Mouse (Mus musculus) heart, embryonic 12.5 days (tissue): Measurements from ENCODE around the gene Raver1. TPM values are rescaled to one million over a fixed set of nuclear protein-coding genes. Genes with fewer than 3 reads are reported as not detected.

Experiments
- ATAC-seq: fragments of 200-750 bp; cut with Nextera tagmentation; 2 replicates; pipeline ENCODE4 v1.8.0; 2017; ENCODE audit warnings: moderate TSS enrichment, moderate library complexity; ENCODE audit not compliant: insufficient number of reproducible peaks, low FRiP score
- H3K27ac ChIP-seq: fragments of 300-500 bp; sonication (generic); 2 replicates; pipeline ENCODE4 v1.5.1; 2016; ENCODE audit warnings: mild to moderate bottlenecking, moderate library complexity; ENCODE audit not compliant: poor library complexity, severe bottlenecking
- H3K27me3 ChIP-seq: fragments of 300-500 bp; sonication (generic); replicated peaks from 2 replicates; pipeline ENCODE4 v1.6.1; 2016; ENCODE audit warnings: mild to moderate bottlenecking, moderate library complexity
- H3K36me3 ChIP-seq: fragments of 300-500 bp; sonication (generic); 2 replicates; pipeline ENCODE4 v1.6.1; 2016; ENCODE audit warnings: mild to moderate bottlenecking, moderate library complexity
- H3K4me1 ChIP-seq: fragments of 300-500 bp; sonication (generic); replicated peaks from 2 replicates; pipeline ENCODE4 v1.6.1; 2016; ENCODE audit warnings: mild to moderate bottlenecking
- H3K4me2 ChIP-seq: fragments of 300-500 bp; sonication (generic); 2 replicates; pipeline ENCODE4 v1.6.1; 2016; ENCODE audit warnings: mild to moderate bottlenecking, moderate library complexity
- H3K4me3 ChIP-seq: fragments of 300-500 bp; sonication (generic); 2 replicates; pipeline ENCODE4 v1.5.1; 2016; ENCODE audit warnings: mild to moderate bottlenecking
- H3K9ac ChIP-seq: fragments of 300-500 bp; sonication (generic); 2 replicates; pipeline ENCODE4 v1.6.1; 2016; ENCODE audit warnings: mild to moderate bottlenecking, moderate library complexity
- H3K9me3 ChIP-seq: fragments of 300-500 bp; sonication (generic); replicated peaks from 2 replicates; pipeline ENCODE4 v1.6.1; 2016; ENCODE audit warnings: mild to moderate bottlenecking, moderate library complexity
- WGBS: fragments of 180-500 bp; shearing (Covaris S2); methylation state at CpG from one replicate; pipeline ENCODE4 v1.1.7; 2016; 5-methylcytosine and 5-hydroxymethylcytosine counted together
- polyA plus RNA-seq: library from polyadenylated mRNA; unstranded; fragments of >200 nt; fragmentation: Nextera tagmentation; extraction: Ambion mirVana; gene quantifications from 2 replicates; pipeline ENCODE4 v1.2.1, GENCODE M21; 2016

The Raver1 gene
- polyA plus RNA-seq, result 62.9 and 67.7 TPM in 2 replicates

DNA sequence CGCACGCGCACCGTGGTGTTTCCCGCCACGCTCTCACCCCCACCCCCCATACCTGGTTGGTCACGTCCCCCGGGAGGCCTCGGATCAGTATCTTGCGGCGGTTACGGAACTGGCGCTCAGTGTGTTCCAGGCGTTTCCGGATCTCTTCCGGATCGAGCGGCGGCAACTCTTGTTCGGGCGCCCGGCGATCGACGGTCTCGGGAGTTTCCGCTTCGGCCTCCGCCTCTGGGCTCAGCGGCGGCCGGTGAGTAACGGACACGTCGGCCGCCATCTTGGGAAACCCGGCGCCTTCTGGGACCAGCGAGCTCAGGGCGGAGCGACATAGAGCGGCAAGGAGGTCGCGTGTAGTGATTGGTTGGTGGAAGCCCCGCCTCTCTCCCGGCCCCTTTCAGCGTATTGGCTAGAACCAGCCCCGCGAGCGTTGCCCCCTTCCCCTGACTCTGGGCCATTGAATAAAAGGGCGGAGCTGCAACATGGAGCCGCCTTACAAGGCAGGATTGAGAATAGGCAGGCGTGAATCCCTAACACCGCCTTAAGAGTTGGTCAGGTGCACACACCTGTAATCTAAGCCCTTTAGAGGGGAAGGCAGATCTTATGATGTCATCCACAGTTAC, at the start of gene Raver1, which contains the start of gene Gm38431:
Gene Raver1, minus strand, starts transcription at position 302 of the 614 bp plus-strand sequence.
Gene Gm38431, minus strand, starts transcription at position 291 of the 614 bp plus-strand sequence.
- Histone ChIP-seq H3K9ac (peak within 1 kb of the TSS; percentile 84), H3K36me3 (peaks cover 36% of the 10 kb centered on the region), H3K4me2 (peak within 1 kb of the TSS; percentile 97), H3K4me1 (peaks cover 29% of the 10 kb centered on the region), H3K27ac (peak within 1 kb of the TSS; percentile 81), H3K4me3 (peak within 1 kb of the TSS; percentile 76), H3K9me3 (no peaks in the 10 kb centered on the region), H3K27me3 (no peaks in the 10 kb centered on the region)
- under 1% methylated on average over 54 of the region's 54 CpGs for WGBS
- ATAC-seq, result peak; percentile 98

DNA sequence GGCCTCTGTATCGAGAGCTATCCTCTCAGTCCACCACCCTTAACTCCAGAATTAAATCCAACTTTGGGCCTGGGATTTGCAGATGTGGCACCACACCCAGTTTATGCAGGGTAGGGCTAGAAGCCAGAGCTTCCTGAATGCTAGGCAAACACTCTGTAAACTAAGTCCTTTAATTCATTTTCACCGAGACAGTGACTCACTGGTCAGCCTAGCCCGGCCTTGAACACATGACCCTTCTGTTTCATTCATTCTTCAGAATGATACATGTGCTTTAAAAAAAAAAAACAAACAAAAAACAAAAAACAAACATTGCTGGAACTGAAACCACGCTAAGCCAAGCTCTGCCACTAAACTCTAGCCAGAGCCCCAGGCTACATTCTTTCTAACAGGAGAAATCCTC, 46.6 kb upstream of the Raver1 start:
- H3K4me1 ChIP-seq, result peaks cover 24% of the 10 kb centered on the region
- no peak overlapping the region for H3K27ac ChIP-seq
- no peak for ATAC-seq
- no peak overlapping the region for H3K4me2 ChIP-seq
- 70% methylated on average over 4 of the region's 4 CpGs for WGBS
- no peaks in the 10 kb centered on the region for H3K27me3 ChIP-seq
- H3K9ac ChIP-seq, result no peak overlapping the region
- H3K36me3 ChIP-seq, result peaks cover 62% of the 10 kb centered on the region
- no peaks in the 10 kb centered on the region for H3K9me3 ChIP-seq
- no peak overlapping the region for H3K4me3 ChIP-seq

GRCm38 (mm10) chr9:21137229-21137628, 45.4 kb upstream of the Raver1 start:
- peaks cover 51% of the 10 kb centered on the region for H3K36me3 ChIP-seq
- no peaks in the 10 kb centered on the region for H3K27me3 ChIP-seq
- H3K27ac ChIP-seq, result no peak overlapping the region
- H3K4me1 ChIP-seq, result peaks cover 24% of the 10 kb centered on the region
- 38% methylated on average over 3 of the region's 3 CpGs for WGBS
- no peak overlapping the region for H3K9ac ChIP-seq
- H3K4me3 ChIP-seq, result no peak overlapping the region
- no peaks in the 10 kb centered on the region for H3K9me3 ChIP-seq
- H3K4me2 ChIP-seq, result no peak overlapping the region
- no peak for ATAC-seq

DNA sequence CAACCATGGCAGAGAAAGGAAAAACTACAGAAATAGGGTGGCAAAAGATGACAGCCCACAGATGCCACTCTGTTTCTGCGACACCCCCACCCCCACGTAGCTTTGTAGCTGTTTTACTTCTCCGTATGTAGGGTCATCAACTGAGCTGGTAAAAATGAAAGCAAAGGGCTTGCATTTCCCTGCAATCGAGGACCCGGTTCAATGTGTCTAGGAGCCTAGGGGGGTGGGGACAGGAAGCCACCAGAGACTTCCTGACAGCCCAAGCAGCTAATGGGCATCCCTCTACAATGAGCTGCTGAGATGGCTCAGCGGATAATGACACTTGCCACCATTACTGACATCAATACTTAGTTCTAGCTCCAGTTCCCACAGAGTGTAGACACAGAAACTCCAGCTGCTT, 44.6 kb upstream of the Raver1 start:
- Histone ChIP-seq H3K4me3 (no peak overlapping the region), H3K9ac (no peak overlapping the region), H3K9me3 (no peaks in the 10 kb centered on the region), H3K4me1 (peaks cover 24% of the 10 kb centered on the region), H3K27me3 (no peaks in the 10 kb centered on the region), H3K4me2 (no peak overlapping the region), H3K36me3 (peaks cover 42% of the 10 kb centered on the region), H3K27ac (no peak overlapping the region)
- 68% methylated on average over 6 of the region's 6 CpGs for WGBS
- no peak for ATAC-seq

DNA sequence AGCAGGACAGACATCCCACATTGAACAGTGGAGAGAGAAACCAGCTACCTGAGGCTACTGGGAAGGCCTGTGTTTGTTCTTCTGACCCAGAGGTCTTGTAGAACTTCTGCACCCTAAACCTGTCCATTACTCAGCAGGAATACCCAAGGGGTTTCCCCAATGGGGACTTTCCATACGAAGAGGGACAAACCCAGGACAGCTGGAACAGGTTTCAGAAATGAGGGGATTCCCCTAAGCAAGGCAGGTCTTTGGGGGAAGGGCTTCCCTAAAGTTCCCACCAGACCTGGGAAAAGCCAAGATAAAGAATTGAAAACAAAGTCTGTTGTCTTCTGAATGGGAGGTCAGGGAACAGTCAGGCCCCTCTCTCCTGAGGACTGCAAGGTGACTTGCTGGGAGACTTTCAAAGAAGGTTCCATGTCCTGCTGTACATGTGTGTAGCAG, 44.2 kb upstream of the Raver1 start:
- 77% methylated on average over 1 of the region's 1 CpGs for WGBS
- no peak overlapping the region for H3K4me3 ChIP-seq
- peaks cover 38% of the 10 kb centered on the region for H3K36me3 ChIP-seq
- 0 out of 2 replicates have a peak overlapping the region, but pooled peaks have one; percentile 46 for H3K9ac ChIP-seq
- no peak for ATAC-seq
- no peaks in the 10 kb centered on the region for H3K9me3 ChIP-seq
- H3K27me3 ChIP-seq, result no peaks in the 10 kb centered on the region
- H3K27ac ChIP-seq, result no peak overlapping the region
- H3K4me1 ChIP-seq, result peaks cover 24% of the 10 kb centered on the region
- H3K4me2 ChIP-seq, result no peak overlapping the region

DNA sequence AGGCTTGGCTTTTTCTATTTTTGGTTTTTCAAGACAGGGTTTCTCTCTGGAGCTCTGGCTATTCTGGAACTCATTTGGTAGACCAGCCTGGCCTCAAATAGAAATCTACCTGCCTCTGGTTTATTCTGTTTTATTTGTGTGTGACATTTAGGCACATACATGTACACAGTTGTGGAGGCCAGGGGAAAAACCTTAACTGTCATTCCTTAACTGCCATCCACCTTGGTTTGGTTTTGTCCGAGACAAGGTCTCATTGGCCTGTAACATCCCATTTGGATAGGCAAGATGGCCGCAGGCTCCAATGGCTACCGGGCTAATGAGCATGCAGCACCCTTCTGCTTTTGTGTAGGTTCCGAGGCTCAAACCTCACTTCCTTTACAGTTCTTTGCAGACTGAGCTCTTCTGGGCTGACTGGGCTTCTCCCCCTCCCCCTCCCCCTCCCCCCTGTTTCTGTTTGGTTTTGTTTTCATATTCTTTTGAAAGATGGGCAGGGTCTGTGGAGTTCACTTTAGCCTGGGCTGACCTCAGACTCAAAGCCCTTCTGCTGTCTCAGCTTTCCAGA, 43.6 kb upstream of the Raver1 start:
- peaks cover 27% of the 10 kb centered on the region for H3K4me1 ChIP-seq
- H3K4me3 ChIP-seq, result no peak overlapping the region
- WGBS, result 71% methylated on average over 4 of the region's 4 CpGs
- no peak overlapping the region for H3K9ac ChIP-seq
- no peak overlapping the region; the same call in 1 of the 2 replicates for H3K27ac ChIP-seq
- no peaks in the 10 kb centered on the region for H3K27me3 ChIP-seq
- no peaks in the 10 kb centered on the region for H3K9me3 ChIP-seq
- no peak overlapping the region for H3K4me2 ChIP-seq
- ATAC-seq, result no peak
- peaks cover 32% of the 10 kb centered on the region for H3K36me3 ChIP-seq

- Histone ChIP-seq H3K4me3 (no peak overlapping the region), H3K27ac (no peak overlapping the region), H3K9ac (no peak overlapping the region), H3K4me2 (no peak overlapping the region), H3K4me1 (peaks cover 31% of the 10 kb centered on the region), H3K9me3 (no peaks in the 10 kb centered on the region), H3K27me3 (no peaks in the 10 kb centered on the region), H3K36me3 (peaks cover 26% of the 10 kb centered on the region)
- no peak for ATAC-seq
- WGBS, result 65% methylated on average over 9 of the region's 9 CpGs
Measured at GRCm38 (mm10) chr9:21134595-21135328, 43.0 kb upstream of the Raver1 start.

- peaks cover 31% of the 10 kb centered on the region for H3K4me1 ChIP-seq
- no peak overlapping the region for H3K4me2 ChIP-seq
- peaks cover 12% of the 10 kb centered on the region for H3K36me3 ChIP-seq
- no peak for ATAC-seq
- H3K9ac ChIP-seq, result no peak overlapping the region
- no peak overlapping the region for H3K4me3 ChIP-seq
- WGBS, result 67% methylated on average over 9 of the region's 9 CpGs
- H3K9me3 ChIP-seq, result no peaks in the 10 kb centered on the region
- H3K27ac ChIP-seq, result no peak overlapping the region
- H3K27me3 ChIP-seq, result no peaks in the 10 kb centered on the region
Measured at GRCm38 (mm10) chr9:21133064-21133707, 41.4 kb upstream of the Raver1 start.

DNA sequence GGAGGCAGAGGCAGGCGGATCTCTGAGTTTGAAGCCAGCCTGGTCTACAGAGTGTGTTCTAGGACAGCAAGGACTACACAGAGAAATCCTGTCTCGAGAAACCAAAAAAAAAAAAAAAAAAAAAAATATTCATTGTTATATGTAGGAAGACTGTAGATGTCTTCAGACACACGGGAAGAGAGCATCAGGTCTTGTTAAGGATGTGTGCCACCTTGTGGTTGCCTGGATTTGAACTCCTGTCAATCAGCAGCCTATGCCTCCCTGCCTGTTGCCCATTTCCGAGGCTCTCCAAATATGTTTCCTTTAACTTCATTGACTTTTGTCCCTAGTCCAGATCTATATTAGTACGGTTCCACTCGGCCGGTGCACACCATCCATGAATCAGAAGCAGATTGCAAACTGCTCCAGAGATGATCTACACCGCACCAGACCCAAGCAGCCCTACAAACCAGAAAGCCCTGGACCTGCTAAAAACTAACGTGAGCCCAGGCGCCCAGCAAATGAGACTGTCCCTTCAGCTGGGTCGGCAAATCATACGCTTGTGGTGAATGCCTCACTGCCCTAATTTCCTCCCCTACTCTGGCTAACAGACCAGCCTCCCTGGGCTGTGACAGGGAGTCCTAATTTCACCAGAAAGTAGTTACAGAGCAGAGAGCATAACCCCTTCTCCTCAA, 40.4 kb upstream of the Raver1 start:
- no peak for ATAC-seq
- 79% methylated on average over 12 of the region's 12 CpGs for WGBS

GRCm38 (mm10) chr9:21131059-21131956, 39.5 kb upstream of the Raver1 start, which contains the start of gene Tyk2:
Gene Tyk2 (minus strand): TSS chr9:21131243.
- H3K36me3 ChIP-seq, result peaks cover 14% of the 10 kb centered on the region
- peak; percentile 92 for ATAC-seq
- peaks cover 36% of the 10 kb centered on the region for H3K4me1 ChIP-seq
- H3K4me3 ChIP-seq, result peak within 1 kb of the TSS; percentile 61
- H3K9ac ChIP-seq, result peak within 1 kb of the TSS; percentile 76
- H3K4me2 ChIP-seq, result peak within 1 kb of the TSS; percentile 75
- no peaks in the 10 kb centered on the region for H3K27me3 ChIP-seq
- peak within 1 kb of the TSS; percentile 20; the same call in 1 of the 2 replicates for H3K27ac ChIP-seq
- H3K9me3 ChIP-seq, result no peaks in the 10 kb centered on the region
- 5% methylated on average over 37 of the region's 37 CpGs for WGBS

More for the DNA sequence above, 40.4 kb upstream of the Raver1 start:
- Histone ChIP-seq H3K27me3 (no peaks in the 10 kb centered on the region), H3K9ac (no peak overlapping the region), H3K4me3 (no peak overlapping the region), H3K9me3 (no peaks in the 10 kb centered on the region), H3K27ac (no peak overlapping the region), H3K4me2 (no peak overlapping the region), H3K4me1 (peaks cover 31% of the 10 kb centered on the region), H3K36me3 (peaks cover 8% of the 10 kb centered on the region; the same call in 1 of the 2 replicates)
